Mouse (Mus musculus): ENCODE data around the gene Pip5k1c.

GRCm38 (mm10) chr10:81334324-81334723, 41.6 kb downstream of the Pip5k1c start:
- TF ChIP-seq POLR2A (IDR thresholded peaks at IDR 0.05; ENCODE audit: borderline replicate concordance, insufficient read depth, low read length) (no peak), CTCF (IDR thresholded peaks at IDR 0.05; ENCODE audit: borderline replicate concordance, insufficient read depth, low read depth, low read length) (no peak)

Measured in cerebellum, adult 2 months (tissue).